Mouse (Mus musculus): ENCODE data around the gene Nfe2l2. TPM values are rescaled to one million over a fixed set of nuclear protein-coding genes. Genes with fewer than 3 reads are reported as not detected.

The Nfe2l2 gene
- total and polyA plus RNA-seq, 2 experiments from 2014 or later, result 7.6 to 12.6 TPM

DNA sequence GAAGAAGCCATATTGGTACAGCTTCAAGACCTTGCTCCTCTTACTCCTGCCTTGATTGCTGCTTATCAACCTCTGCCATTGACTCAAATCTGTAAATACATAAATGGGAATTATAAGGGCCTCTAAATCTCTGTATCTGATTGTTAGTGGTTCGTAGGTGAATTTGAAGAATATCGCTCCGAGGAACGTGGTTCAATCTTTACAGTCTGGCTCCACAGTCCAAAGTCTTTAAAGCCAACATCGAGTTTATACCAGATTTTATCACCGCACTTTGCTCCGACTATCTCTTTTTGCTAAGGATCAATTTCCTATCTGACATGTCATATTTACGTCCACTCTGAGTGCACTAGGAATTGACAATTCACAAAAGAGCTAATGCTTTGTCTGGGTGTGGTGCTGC lies 19.0 kb upstream of the Nfe2l2 start:
- Histone ChIP-seq H3K4me2 (ENCODE audit: low read depth) (no peak overlapping the region), H3K4me1 (ENCODE audit: insufficient read depth) (no peaks in the 10 kb centered on the region), H3K27me3 (ENCODE audit: insufficient read depth, low read length) (no peaks in the 10 kb centered on the region), H3K27ac (ENCODE audit: low read depth, low read length) (no peak overlapping the region), H3K9me3 (ENCODE audit: low read length) (no peaks in the 10 kb centered on the region), H3K4me3 (ENCODE audit: low read depth, low read length) (no peak overlapping the region), H3K9ac (no peak overlapping the region), H3K36me3 (ENCODE audit: insufficient read depth) (no peaks in the 10 kb centered on the region)
- 97% methylated on average over 8 of the region's 8 CpGs for WGBS
- no peak for TF ChIP-seq CTCF (IDR thresholded peaks at IDR 0.05; ENCODE audit: low read depth)
- no peak for ATAC-seq
- no peak for DNase-seq

DNA sequence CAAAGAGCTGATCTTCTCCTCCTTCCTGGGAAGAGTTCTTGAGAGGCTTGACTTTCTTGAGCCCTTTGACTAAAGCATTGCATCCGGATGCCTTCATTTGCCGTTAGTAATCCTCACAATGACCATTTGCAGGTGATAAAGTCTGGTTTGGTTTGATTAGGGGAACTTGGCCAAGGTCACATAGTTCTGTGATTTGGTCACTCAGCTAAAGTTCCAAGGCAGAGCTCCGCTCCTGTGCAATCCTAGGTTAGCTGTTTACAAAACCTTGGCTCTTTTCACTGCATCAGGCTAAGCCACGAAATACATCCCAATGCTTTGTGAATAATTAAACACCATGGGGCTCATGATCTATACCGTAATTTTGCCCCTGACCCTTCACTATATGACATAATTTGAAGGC lies 18.5 kb upstream of the Nfe2l2 start:
- Histone ChIP-seq H3K9ac (no peak overlapping the region), H3K4me1 (ENCODE audit: insufficient read depth) (no peaks in the 10 kb centered on the region), H3K27me3 (ENCODE audit: insufficient read depth, low read length) (no peaks in the 10 kb centered on the region), H3K27ac (ENCODE audit: low read depth, low read length) (no peak overlapping the region), H3K9me3 (ENCODE audit: low read length) (no peaks in the 10 kb centered on the region), H3K4me3 (ENCODE audit: low read depth, low read length) (no peak overlapping the region), H3K36me3 (ENCODE audit: insufficient read depth) (no peaks in the 10 kb centered on the region), H3K4me2 (ENCODE audit: low read depth) (no peak overlapping the region)
- ATAC-seq, result no peak
- no peak for DNase-seq
- WGBS, result 82% methylated on average over 5 of the region's 5 CpGs
- no peak for TF ChIP-seq CTCF (IDR thresholded peaks at IDR 0.05; ENCODE audit: low read depth)

GRCm38 (mm10) chr2:75720236-75721027 lies 16.0 kb upstream of the Nfe2l2 start:
- 82% methylated on average over 11 of the region's 11 CpGs for WGBS
- Histone ChIP-seq H3K9me3 (ENCODE audit: low read length) (no peaks in the 10 kb centered on the region), H3K4me3 (ENCODE audit: low read depth, low read length) (no peak overlapping the region), H3K9ac (no peak overlapping the region), H3K27me3 (ENCODE audit: insufficient read depth, low read length) (no peaks in the 10 kb centered on the region), H3K4me1 (ENCODE audit: insufficient read depth) (no peaks in the 10 kb centered on the region), H3K27ac (ENCODE audit: low read depth, low read length) (no peak overlapping the region), H3K4me2 (ENCODE audit: low read depth) (no peak overlapping the region), H3K36me3 (ENCODE audit: insufficient read depth) (no peaks in the 10 kb centered on the region)
- no peak for ATAC-seq
- TF ChIP-seq CTCF (IDR thresholded peaks at IDR 0.05; ENCODE audit: low read depth), result no peak
- no peak for DNase-seq

- Histone ChIP-seq H3K9me3 (ENCODE audit: low read length) (no peaks in the 10 kb centered on the region), H3K4me3 (ENCODE audit: low read depth, low read length) (no peak overlapping the region), H3K36me3 (ENCODE audit: insufficient read depth) (no peaks in the 10 kb centered on the region), H3K4me1 (ENCODE audit: insufficient read depth) (no peaks in the 10 kb centered on the region), H3K4me2 (ENCODE audit: low read depth) (no peak overlapping the region), H3K9ac (no peak overlapping the region), H3K27me3 (ENCODE audit: insufficient read depth, low read length) (no peaks in the 10 kb centered on the region), H3K27ac (ENCODE audit: low read depth, low read length) (no peak overlapping the region)
- 76% methylated on average over 3 of the region's 3 CpGs for WGBS
- ATAC-seq (no peak), DNase-seq (no peak)
- TF ChIP-seq CTCF (IDR thresholded peaks at IDR 0.05; ENCODE audit: low read depth), result no peak
Measured at GRCm38 (mm10) chr2:75719331-75719869, 15.0 kb upstream of the Nfe2l2 start.

DNA sequence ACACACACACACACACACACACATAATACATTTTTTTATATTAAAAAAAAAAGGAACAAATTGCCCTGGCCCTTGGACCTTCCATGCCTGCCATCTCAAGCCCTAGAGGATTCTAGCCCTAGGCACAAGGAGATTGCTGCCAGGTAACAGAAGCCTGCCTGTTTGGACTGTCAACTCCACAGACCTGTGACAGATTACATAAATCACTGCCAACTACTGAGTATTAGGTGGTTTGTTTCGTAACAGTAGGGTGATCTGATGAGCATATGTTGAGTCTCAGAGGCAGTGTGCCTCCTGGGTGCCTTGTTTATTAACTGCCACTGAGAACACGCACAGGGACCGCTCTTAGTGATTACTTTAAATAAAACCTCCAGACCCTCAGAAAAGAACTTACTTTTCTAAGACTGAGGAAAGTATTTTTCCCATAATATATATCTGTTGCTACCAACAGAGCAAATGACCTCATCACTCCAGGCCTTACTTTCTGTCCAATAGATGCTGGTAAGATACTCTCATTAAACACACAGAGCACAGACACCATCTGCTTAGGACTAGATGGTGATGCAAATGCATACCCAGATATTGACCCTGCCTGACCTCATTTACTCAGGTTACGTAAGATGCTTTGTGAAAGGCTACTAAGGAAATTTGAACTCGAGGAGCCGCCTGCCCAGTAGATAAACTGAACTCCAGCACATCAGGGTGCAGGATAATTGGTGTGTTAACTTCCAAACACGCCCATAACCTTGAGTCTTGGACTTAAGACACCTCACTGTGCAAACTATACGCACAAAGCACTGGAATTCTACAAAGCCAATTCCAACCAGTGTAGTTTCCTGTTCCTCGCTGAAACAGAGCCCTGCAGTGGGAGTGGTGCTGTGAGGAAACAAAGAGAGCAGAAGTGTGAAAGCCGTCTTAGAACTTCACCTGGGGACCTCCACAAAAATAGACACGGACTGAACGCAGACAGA lies 11.9 kb upstream of the Nfe2l2 start:
- DNase-seq (no peak), ATAC-seq (no peak)
- Histone ChIP-seq H3K4me3 (ENCODE audit: low read depth, low read length) (no peak overlapping the region), H3K36me3 (ENCODE audit: insufficient read depth) (no peaks in the 10 kb centered on the region), H3K4me1 (ENCODE audit: insufficient read depth) (no peaks in the 10 kb centered on the region), H3K27me3 (ENCODE audit: insufficient read depth, low read length) (no peaks in the 10 kb centered on the region), H3K9me3 (ENCODE audit: low read length) (no peaks in the 10 kb centered on the region), H3K4me2 (ENCODE audit: low read depth) (no peak overlapping the region), H3K27ac (ENCODE audit: low read depth, low read length) (no peak overlapping the region), H3K9ac (no peak overlapping the region)
- 53% methylated on average over 12 of the region's 12 CpGs for WGBS
- TF ChIP-seq CTCF (IDR thresholded peaks at IDR 0.05; ENCODE audit: low read depth), result no peak

DNA sequence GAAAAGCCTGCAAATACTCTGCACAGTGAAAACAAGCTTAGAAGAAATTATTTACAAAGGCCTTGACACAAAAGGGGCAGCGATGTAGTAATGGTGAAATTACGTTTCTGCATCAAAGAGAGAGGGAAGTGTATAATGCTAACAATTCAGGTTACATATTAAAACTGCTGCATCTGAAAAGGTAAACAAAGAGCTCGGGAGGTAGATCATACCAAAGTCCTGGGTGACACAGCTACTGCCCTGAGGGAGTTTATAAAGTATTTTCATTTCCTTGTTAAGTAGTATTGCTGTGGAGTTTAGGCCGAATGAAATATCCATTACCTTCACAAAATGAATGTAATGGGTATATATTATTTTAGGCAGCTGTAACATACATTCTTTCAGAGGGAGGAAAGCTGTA lies 10.3 kb upstream of the Nfe2l2 start:
- H3K36me3 ChIP-seq (ENCODE audit: insufficient read depth), result no peaks in the 10 kb centered on the region
- no peak overlapping the region for H3K4me2 ChIP-seq (ENCODE audit: low read depth)
- H3K9me3 ChIP-seq (ENCODE audit: low read length), result no peaks in the 10 kb centered on the region
- H3K4me3 ChIP-seq (ENCODE audit: low read depth, low read length), result no peak overlapping the region
- DNase-seq (no peak), ATAC-seq (no peak)
- no peak overlapping the region for H3K9ac ChIP-seq
- 45% methylated on average over 4 of the region's 4 CpGs for WGBS
- no peak overlapping the region for H3K27ac ChIP-seq (ENCODE audit: low read depth, low read length)
- no peaks in the 10 kb centered on the region for H3K4me1 ChIP-seq (ENCODE audit: insufficient read depth)
- no peak for TF ChIP-seq CTCF (IDR thresholded peaks at IDR 0.05; ENCODE audit: low read depth)
- no peaks in the 10 kb centered on the region for H3K27me3 ChIP-seq (ENCODE audit: insufficient read depth, low read length)

All from forebrain, postnatal 0 days (tissue).